Mouse (Mus musculus) ES-Bruce4 (cell line): Measurements from ENCODE around the gene Wwp2.

Source experiments
- CTCF ChIP-seq: IDR thresholded peaks from one replicate; pipeline ENCODE4 v1.8.1; 2011; ENCODE audit warnings: low read depth, low read length
- EP300 ChIP-seq: IDR thresholded peaks from 2 replicates; pipeline ENCODE4 v1.6.1; 2011; ENCODE audit warnings: low read depth, low read length; ENCODE audit not compliant: insufficient read depth

- TF ChIP-seq CTCF (no peak), EP300 (0 out of 2 replicates have a peak, but pooled peaks have one; percentile 10)
These were observed at the start of gene Wwp2 for GRCm38 (mm10) chr8:107435962-107436831.
